Mouse (Mus musculus): ENCODE measurements around the gene Krt5. TPM values are rescaled to one million over a fixed set of nuclear protein-coding genes. Genes with fewer than 3 reads are reported as not detected.
"Not testable (repeated sequence)": the region's sequence is repeated elsewhere in the genome, so short reads cannot be mapped to it uniquely, and the experiment has no call there.

Krt5 gene
- polyA plus RNA-seq, 1 experiment from 2014 or later, result not detected

DNA sequence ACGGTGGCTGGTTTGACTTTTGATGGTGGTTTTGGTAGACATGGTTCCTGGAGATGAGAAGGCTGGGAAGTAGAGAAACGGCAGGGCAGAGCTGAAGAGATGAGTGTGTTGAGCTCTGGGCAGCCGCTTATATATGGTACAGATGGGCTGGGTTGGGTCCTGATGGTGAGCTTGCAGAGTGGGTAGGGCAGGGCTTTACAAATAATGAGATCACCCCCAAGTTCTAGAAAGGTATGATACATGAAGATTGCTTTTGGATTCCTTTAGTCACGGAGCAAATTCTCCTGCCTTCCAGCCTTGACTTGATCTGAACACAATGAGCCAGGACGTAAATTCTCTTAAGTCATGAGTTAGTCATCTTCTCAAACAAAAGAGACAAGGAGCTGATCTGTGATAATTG lies 18.5 kb downstream of the Krt5 start, which contains the start of gene Krt6a:
Gene Krt6a (minus strand): TSS at position 101 of the 400 bp plus-strand sequence.
- H3K27ac ChIP-seq (ENCODE audit: low read depth), result no peak within 1 kb of the TSS
- H3K4me1 ChIP-seq (ENCODE audit: insufficient read depth), result no peaks in the 10 kb centered on the region
- DNase-seq (no peak), ATAC-seq (ENCODE audit: insufficient read depth) (no peak)
- no peak within 1 kb of the TSS for H3K4me3 ChIP-seq (ENCODE audit: low read depth, low read length)
- TF ChIP-seq CTCF (IDR thresholded peaks at IDR 0.05; ENCODE audit: low read depth), result no peak
- H3K4me2 ChIP-seq, result no peak within 1 kb of the TSS
- 77% methylated on average over 5 of the region's 5 CpGs for WGBS
- no peak within 1 kb of the TSS for H3K9ac ChIP-seq
- no peaks in the 10 kb centered on the region for H3K27me3 ChIP-seq (ENCODE audit: insufficient read depth, low read length)
- H3K36me3 ChIP-seq (ENCODE audit: insufficient read depth), result no peaks in the 10 kb centered on the region
- no peaks in the 10 kb centered on the region for H3K9me3 ChIP-seq (ENCODE audit: low read depth, low read length)

DNA sequence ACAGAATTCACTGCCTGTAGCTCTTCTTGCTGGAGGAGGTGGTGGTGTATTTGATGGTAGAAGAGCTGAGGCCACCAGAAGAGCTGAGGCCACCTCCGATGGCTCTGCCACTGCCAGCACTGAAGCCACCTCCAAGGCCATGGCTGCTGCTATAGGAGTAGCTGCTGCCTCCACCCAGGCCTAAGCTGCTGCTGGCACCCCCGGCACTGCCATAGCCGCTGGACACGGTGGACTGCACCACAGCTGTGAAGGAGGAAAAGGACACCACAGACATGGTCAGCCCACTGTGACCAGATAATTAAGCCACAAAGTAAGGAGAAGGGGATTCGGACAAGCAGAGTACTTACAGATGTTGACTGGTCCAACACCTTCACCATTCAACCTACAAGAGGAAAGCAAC lies 22.2 kb downstream of the Krt5 start:
- not testable (repeated sequence) for H3K4me3 ChIP-seq (ENCODE audit: low read depth, low read length); H3K4me2 ChIP-seq; DNase-seq; H3K4me1 ChIP-seq (ENCODE audit: insufficient read depth); H3K9me3 ChIP-seq (ENCODE audit: low read depth, low read length); H3K36me3 ChIP-seq (ENCODE audit: insufficient read depth); H3K9ac ChIP-seq; H3K27me3 ChIP-seq (ENCODE audit: insufficient read depth, low read length); ATAC-seq (ENCODE audit: insufficient read depth); H3K27ac ChIP-seq (ENCODE audit: low read depth)
- 90% methylated on average over 4 of the region's 5 CpGs for WGBS

DNA sequence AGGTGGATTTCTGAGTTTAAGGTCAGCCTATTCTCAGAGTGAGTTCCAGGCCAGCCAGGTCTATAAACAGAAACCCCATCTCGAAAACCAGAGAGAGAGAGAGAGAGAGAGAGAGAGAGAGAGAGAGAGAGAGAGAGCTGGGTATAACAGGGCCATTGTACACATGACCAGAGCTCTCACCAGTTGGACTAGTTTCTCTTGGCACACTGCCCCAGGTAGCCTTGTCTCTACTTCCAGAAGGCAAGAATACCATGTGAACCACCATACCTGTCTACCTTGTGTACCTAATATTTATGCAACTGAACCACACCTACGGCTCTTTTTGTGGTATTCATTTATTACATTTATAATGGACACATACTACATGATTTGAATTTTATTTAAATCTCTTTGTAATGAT lies 24.5 kb downstream of the Krt5 start:
- Histone ChIP-seq H3K9ac (no peak overlapping the region), H3K27me3 (ENCODE audit: insufficient read depth, low read length) (no peaks in the 10 kb centered on the region), H3K27ac (ENCODE audit: low read depth) (no peak overlapping the region), H3K4me1 (ENCODE audit: insufficient read depth) (no peaks in the 10 kb centered on the region), H3K9me3 (ENCODE audit: low read depth, low read length) (no peaks in the 10 kb centered on the region), H3K36me3 (ENCODE audit: insufficient read depth) (no peaks in the 10 kb centered on the region), H3K4me2 (no peak overlapping the region), H3K4me3 (ENCODE audit: low read depth, low read length) (no peak overlapping the region)
- DNase-seq (no peak), ATAC-seq (ENCODE audit: insufficient read depth) (no peak)
- 60% methylated on average over 2 of the region's 2 CpGs for WGBS
- no peak for TF ChIP-seq CTCF (IDR thresholded peaks at IDR 0.05; ENCODE audit: low read depth)

DNA sequence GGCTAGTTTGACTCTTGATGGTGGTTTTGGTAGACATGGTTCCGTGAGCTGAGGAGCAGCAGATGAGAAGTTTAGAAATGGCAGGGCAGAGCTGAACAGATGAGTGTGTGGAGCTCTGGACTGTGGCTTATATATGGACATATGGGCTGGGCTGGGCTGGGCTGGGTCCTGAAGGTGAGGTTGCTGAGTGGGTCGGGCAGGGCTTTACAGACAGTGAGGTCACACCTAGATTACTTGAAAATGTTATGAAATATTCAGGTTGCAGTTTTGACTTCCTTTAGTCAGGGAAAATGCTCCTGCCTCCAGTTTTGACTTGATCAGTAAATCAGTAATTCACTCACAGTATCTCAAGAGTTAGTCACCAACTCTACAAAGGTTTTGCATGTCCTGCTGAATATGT lies 32.5 kb downstream of the Krt5 start, which contains the start of gene Krt6b:
Gene Krt6b (minus strand): TSS at position 101 of the 400 bp plus-strand sequence.
- no peak within 1 kb of the TSS for H3K4me2 ChIP-seq
- H3K36me3 ChIP-seq (ENCODE audit: insufficient read depth), result no peaks in the 10 kb centered on the region
- no peaks in the 10 kb centered on the region for H3K9me3 ChIP-seq (ENCODE audit: low read depth, low read length)
- H3K27ac ChIP-seq (ENCODE audit: low read depth), result no peak within 1 kb of the TSS
- H3K27me3 ChIP-seq (ENCODE audit: insufficient read depth, low read length), result no peaks in the 10 kb centered on the region
- H3K9ac ChIP-seq, result no peak within 1 kb of the TSS
- H3K4me3 ChIP-seq (ENCODE audit: low read depth, low read length), result no peak within 1 kb of the TSS
- TF ChIP-seq CTCF (IDR thresholded peaks at IDR 0.05; ENCODE audit: low read depth), result no peak
- no peak for ATAC-seq (ENCODE audit: insufficient read depth)
- 85% methylated on average over 2 of the region's 2 CpGs for WGBS
- no peaks in the 10 kb centered on the region for H3K4me1 ChIP-seq (ENCODE audit: insufficient read depth)
- DNase-seq, result no peak

DNA sequence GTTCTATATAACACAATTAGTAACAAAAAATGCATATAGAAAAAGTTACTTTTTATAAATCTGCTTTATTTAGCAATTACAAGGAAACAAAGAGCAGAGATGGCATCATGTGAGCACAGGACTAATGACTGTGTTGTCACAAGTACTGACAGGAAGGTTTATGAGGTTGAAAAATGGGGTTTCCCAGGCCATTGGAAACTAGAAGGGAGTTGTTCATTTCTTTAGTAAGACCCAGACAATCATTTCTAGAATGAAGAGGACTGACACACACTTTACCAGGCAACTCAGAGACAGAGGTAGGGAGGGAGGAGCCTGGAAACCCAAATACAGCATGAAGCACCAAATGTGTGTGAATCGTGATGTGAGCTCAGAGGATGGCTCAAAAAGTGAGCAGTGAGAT lies 36.7 kb downstream of the Krt5 start:
- Histone ChIP-seq H3K9ac (no peak overlapping the region), H3K27me3 (ENCODE audit: insufficient read depth, low read length) (no peaks in the 10 kb centered on the region), H3K27ac (ENCODE audit: low read depth) (no peak overlapping the region), H3K4me1 (ENCODE audit: insufficient read depth) (no peaks in the 10 kb centered on the region), H3K4me2 (no peak overlapping the region), H3K4me3 (ENCODE audit: low read depth, low read length) (no peak overlapping the region), H3K36me3 (ENCODE audit: insufficient read depth) (no peaks in the 10 kb centered on the region), H3K9me3 (ENCODE audit: low read depth, low read length) (no peaks in the 10 kb centered on the region)
- no peak for DNase-seq
- WGBS, result 67% methylated on average over 1 of the region's 1 CpGs
- no peak for TF ChIP-seq CTCF (IDR thresholded peaks at IDR 0.05; ENCODE audit: low read depth)
- no peak for ATAC-seq (ENCODE audit: insufficient read depth)

Small RNAs within 50 kb of the gene (microRNA-seq; reads per million reads assigned to microRNA genes)
- gene Gm44323 (ENCODE audit: borderline number of aligned reads) (not detected), gene Gm44342 (ENCODE audit: borderline number of aligned reads) (not detected), gene Gm44383 (ENCODE audit: borderline number of aligned reads) (not detected)

Other genes with a start within 250 kb of the Krt5 start
- not detected in 2 replicates for gene Krt81, start 249.1 kb downstream of the Krt5 start, polyA plus RNA-seq (2014; fragmentation: Nextera tagmentation; extraction: Ambion mirVana)
- gene Krt86, start 239.4 kb downstream of the Krt5 start, polyA plus RNA-seq (2014; fragmentation: Nextera tagmentation; extraction: Ambion mirVana), result not detected in 2 replicates
- 0.13 TPM in 1 of 2 replicates, not detected in the other for gene Krt83, start 221.4 kb downstream of the Krt5 start, polyA plus RNA-seq (2014; fragmentation: Nextera tagmentation; extraction: Ambion mirVana)
- gene Gm49425, start 195.6 kb downstream of the Krt5 start, polyA plus RNA-seq (2014; fragmentation: Nextera tagmentation; extraction: Ambion mirVana), result not detected in 2 replicates
- not detected in 2 replicates for gene Krt84, start 180.1 kb downstream of the Krt5 start, polyA plus RNA-seq (2014; fragmentation: Nextera tagmentation; extraction: Ambion mirVana)
- not detected in 2 replicates for gene Krt82, start 162.2 kb downstream of the Krt5 start, polyA plus RNA-seq (2014; fragmentation: Nextera tagmentation; extraction: Ambion mirVana)
- 0.07 TPM in 1 of 2 replicates, not detected in the other for gene Krt90, start 149.9 kb downstream of the Krt5 start, polyA plus RNA-seq (2014; fragmentation: Nextera tagmentation; extraction: Ambion mirVana)
- not detected in 2 replicates for gene Krt75, start 139.0 kb downstream of the Krt5 start, polyA plus RNA-seq (2014; fragmentation: Nextera tagmentation; extraction: Ambion mirVana)
- not detected in 2 replicates for gene Gm5414, start 84.7 kb downstream of the Krt5 start, polyA plus RNA-seq (2014; fragmentation: Nextera tagmentation; extraction: Ambion mirVana)
- not detected in 2 replicates for gene Gm5478, start 65.5 kb downstream of the Krt5 start, polyA plus RNA-seq (2014; fragmentation: Nextera tagmentation; extraction: Ambion mirVana)
- not detected in 2 replicates for gene Krt6b, start 32.6 kb downstream of the Krt5 start, polyA plus RNA-seq (2014; fragmentation: Nextera tagmentation; extraction: Ambion mirVana)
- gene Krt6a, start 18.6 kb downstream of the Krt5 start, polyA plus RNA-seq (2014; fragmentation: Nextera tagmentation; extraction: Ambion mirVana), result not detected in 2 replicates
- gene Krt71, start 30.2 kb upstream of the Krt5 start, polyA plus RNA-seq (2014; fragmentation: Nextera tagmentation; extraction: Ambion mirVana), result not detected in 2 replicates
- gene Krt72, start 73.6 kb upstream of the Krt5 start, polyA plus RNA-seq (2014; fragmentation: Nextera tagmentation; extraction: Ambion mirVana), result not detected in 2 replicates
- not detected in 2 replicates for gene Krt73, start 89.4 kb upstream of the Krt5 start, polyA plus RNA-seq (2014; fragmentation: Nextera tagmentation; extraction: Ambion mirVana)
- gene Krt2, start 105.3 kb upstream of the Krt5 start, polyA plus RNA-seq (2014; fragmentation: Nextera tagmentation; extraction: Ambion mirVana), result not detected in 2 replicates
- gene Krt1, start 137.9 kb upstream of the Krt5 start, polyA plus RNA-seq (2014; fragmentation: Nextera tagmentation; extraction: Ambion mirVana), result 0.30 and 0.76 TPM in 2 replicates
- not detected in 2 replicates for gene Krt77, start 156.8 kb upstream of the Krt5 start, polyA plus RNA-seq (2014; fragmentation: Nextera tagmentation; extraction: Ambion mirVana)
- gene Krt76, start 180.0 kb upstream of the Krt5 start, polyA plus RNA-seq (2014; fragmentation: Nextera tagmentation; extraction: Ambion mirVana), result not detected in 2 replicates
- gene Krt4, start 211.8 kb upstream of the Krt5 start, polyA plus RNA-seq (2014; fragmentation: Nextera tagmentation; extraction: Ambion mirVana), result 0.97 and 1.3 TPM in 2 replicates
- gene Krt79, start 227.4 kb upstream of the Krt5 start, polyA plus RNA-seq (2014; fragmentation: Nextera tagmentation; extraction: Ambion mirVana), result 0.20 and 0.22 TPM in 2 replicates
- 0.05 TPM in 2 replicates for gene Krt78, start 241.4 kb upstream of the Krt5 start, polyA plus RNA-seq (2014; fragmentation: Nextera tagmentation; extraction: Ambion mirVana)